Mouse (Mus musculus) liver, embryonic 16.5 days (tissue): ENCODE results near the gene Snx29. TPM values are rescaled to one million over a fixed set of nuclear protein-coding genes. Genes with fewer than 3 reads are reported as not detected.
"Not testable (repeated sequence)": the region's sequence is repeated elsewhere in the genome, so short reads cannot be mapped to it uniquely, and the experiment has no call there.

ENCODE experiments used
- ATAC-seq: fragments of 200-750 bp; cut with Nextera tagmentation; 2 replicates; pipeline ENCODE4 v1.8.0; 2017; ENCODE audit warnings: low read depth, mild to moderate bottlenecking, moderate number of reproducible peaks, moderate library complexity
- H3K27ac ChIP-seq: fragments of 300-500 bp; sonication (generic); 2 replicates; pipeline ENCODE4 v1.5.1; 2014; ENCODE audit warnings: mild to moderate bottlenecking, low read length
- H3K27me3 ChIP-seq: fragments of 300-500 bp; sonication (generic); 2 replicates; pipeline ENCODE4 v1.6.1; 2014; ENCODE audit warnings: low read depth, low read length, mixed read lengths; ENCODE audit not compliant: control insufficient read depth, insufficient read depth
- H3K36me3 ChIP-seq: fragments of 300-500 bp; sonication (generic); 2 replicates; pipeline ENCODE4 v1.6.1; 2014; ENCODE audit warnings: mild to moderate bottlenecking; ENCODE audit not compliant: control insufficient read depth, insufficient read depth
- H3K4me1 ChIP-seq: fragments of 300-500 bp; sonication (generic); 2 replicates; pipeline ENCODE4 v1.6.1; 2014; ENCODE audit warnings: low read depth, low read length, mixed read lengths; ENCODE audit not compliant: control insufficient read depth
- H3K4me2 ChIP-seq: fragments of 300-500 bp; sonication (generic); 2 replicates; pipeline ENCODE4 v1.6.1; 2014; ENCODE audit warnings: low read depth, low read length, mixed read lengths
- H3K4me3 ChIP-seq: fragments of 300-500 bp; sonication (generic); 2 replicates; pipeline ENCODE4 v1.5.1; 2014; ENCODE audit warnings: low read depth, mild to moderate bottlenecking, low read length
- H3K9ac ChIP-seq: fragments of 300-500 bp; sonication (generic); 2 replicates; pipeline ENCODE4 v1.6.1; 2014; ENCODE audit warnings: low read depth, low read length
- H3K9me3 ChIP-seq: fragments of 300-500 bp; sonication (generic); replicated peaks from 2 replicates; pipeline ENCODE4 v1.6.1; 2016; ENCODE audit warnings: low read length; ENCODE audit not compliant: control insufficient read depth
- WGBS: fragments of 180-500 bp; shearing (Covaris S2); extraction: QIAGEN DNeasy Blood & Tissue Kit; methylation state at CpG from one replicate; pipeline ENCODE4 v1.1.7; 2014; ENCODE audit not compliant: insufficient replicate concordance; 5-methylcytosine and 5-hydroxymethylcytosine counted together
- polyA plus RNA-seq: library from polyadenylated mRNA; unstranded; fragments of >200 nt; fragmentation: Nextera tagmentation; extraction: Ambion mirVana; gene quantifications from 2 replicates; pipeline ENCODE4 v1.2.1, GENCODE M21; 2015

The Snx29 gene
- polyA plus RNA-seq, 1 experiment from 2014 or later: 4.6 TPM

DNA sequence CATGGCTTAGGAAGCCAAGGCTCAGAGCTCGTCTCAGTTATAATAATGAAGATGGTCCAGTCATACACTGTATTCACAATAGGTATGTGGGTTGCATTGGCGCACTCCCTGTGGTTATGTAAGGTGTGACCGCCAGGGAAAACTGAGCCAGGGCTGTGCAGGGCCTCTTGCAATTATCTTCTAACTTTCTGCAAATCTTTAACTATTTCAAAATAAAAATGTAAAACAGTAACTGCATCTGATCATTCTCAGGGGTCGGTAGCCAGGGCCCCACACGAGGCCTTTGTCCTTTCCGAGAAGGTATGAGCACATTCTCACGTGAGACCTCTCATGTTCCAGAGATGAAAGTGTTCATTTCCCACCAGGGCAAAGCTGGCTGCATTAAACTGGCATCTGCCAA is 185.6 kb downstream of the Snx29 start:
- Histone ChIP-seq H3K27me3 (no peaks in the 10 kb centered on the region), H3K4me1 (no peaks in the 10 kb centered on the region), H3K9ac (no peak overlapping the region), H3K4me2 (no peak overlapping the region), H3K4me3 (no peak overlapping the region), H3K27ac (no peak overlapping the region), H3K9me3 (no peaks in the 10 kb centered on the region), H3K36me3 (no peaks in the 10 kb centered on the region)
- no peak for ATAC-seq
- WGBS: 74% methylated on average over 7 of the region's 7 CpGs

DNA sequence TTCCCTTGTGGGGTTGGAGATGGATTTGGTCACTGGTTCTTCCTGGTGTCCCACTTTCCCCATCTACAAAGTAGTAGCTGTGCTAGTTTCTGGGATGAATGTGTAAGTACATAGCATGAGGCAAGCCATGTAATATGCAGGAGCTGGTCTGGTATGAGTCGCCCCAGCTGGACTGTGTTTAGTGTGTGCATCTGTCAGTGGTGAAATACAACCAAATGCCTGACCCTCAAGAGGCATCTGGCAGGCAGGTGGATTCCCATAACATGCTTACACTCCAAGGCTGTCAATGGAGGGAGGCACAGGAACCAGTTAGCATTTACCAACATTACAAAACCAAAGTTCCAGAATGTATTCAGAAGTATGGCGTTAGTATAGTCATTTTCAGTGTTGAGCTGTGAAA is 187.7 kb downstream of the Snx29 start:
- Histone ChIP-seq H3K4me3 (no peak overlapping the region), H3K9ac (no peak overlapping the region), H3K36me3 (no peaks in the 10 kb centered on the region), H3K4me2 (no peak overlapping the region), H3K27ac (no peak overlapping the region), H3K9me3 (no peaks in the 10 kb centered on the region), H3K4me1 (no peaks in the 10 kb centered on the region), H3K27me3 (no peaks in the 10 kb centered on the region)
- no peak for ATAC-seq
- WGBS: 75% methylated on average over 2 of the region's 2 CpGs

DNA sequence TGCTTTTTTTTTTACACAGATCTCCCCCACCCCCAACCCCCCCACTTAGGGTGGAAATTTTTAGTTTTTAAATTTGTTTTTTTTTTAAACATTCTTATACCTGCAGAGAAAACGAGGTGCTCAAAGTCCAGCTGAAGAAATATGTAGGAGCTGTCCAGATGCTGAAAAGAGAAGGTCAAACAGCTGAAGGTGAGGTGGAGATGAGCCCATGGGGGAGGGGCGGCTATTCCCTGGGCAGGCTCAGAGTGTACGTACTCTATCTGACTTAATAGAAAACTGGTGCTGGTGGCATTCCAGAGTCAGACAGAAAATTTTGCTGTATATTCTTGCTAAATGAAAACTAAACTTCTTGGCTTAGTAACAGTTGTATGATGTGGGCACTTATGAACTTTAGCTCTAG is 188.1 kb downstream of the Snx29 start:
- no peak overlapping the region for H3K4me3 ChIP-seq
- 55% methylated on average over 3 of the region's 3 CpGs for WGBS
- no peaks in the 10 kb centered on the region for H3K36me3 ChIP-seq
- no peak overlapping the region for H3K4me2 ChIP-seq
- no peak for ATAC-seq
- no peak overlapping the region for H3K27ac ChIP-seq
- H3K4me1 ChIP-seq: no peaks in the 10 kb centered on the region
- H3K9me3 ChIP-seq: no peaks in the 10 kb centered on the region
- no peaks in the 10 kb centered on the region for H3K27me3 ChIP-seq
- no peak overlapping the region for H3K9ac ChIP-seq

DNA sequence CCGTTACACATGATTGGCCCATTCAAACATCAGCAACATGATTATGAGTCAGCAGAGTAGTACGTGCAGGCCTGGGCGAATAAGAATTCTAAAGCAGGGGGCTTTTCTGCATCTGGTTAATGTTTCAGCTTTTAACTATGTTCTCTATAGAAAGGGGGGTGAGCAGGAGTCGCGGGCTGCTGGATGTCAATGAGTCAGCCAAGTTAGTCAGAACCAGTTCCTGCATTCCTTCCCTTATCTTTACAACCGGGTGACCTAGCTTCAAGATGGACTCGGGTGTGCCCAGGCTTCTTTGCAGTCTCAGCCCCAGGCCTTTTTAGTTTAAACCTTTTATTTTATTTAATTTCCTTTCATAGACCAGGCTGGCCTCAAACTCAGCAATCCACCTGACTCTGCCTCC is 189.0 kb downstream of the Snx29 start:
- not testable (repeated sequence) for H3K4me1 ChIP-seq, H3K4me2 ChIP-seq, ATAC-seq, H3K9me3 ChIP-seq, H3K9ac ChIP-seq, H3K36me3 ChIP-seq, H3K27ac ChIP-seq, H3K27me3 ChIP-seq, H3K4me3 ChIP-seq
- WGBS: 60% methylated on average over 7 of the region's 7 CpGs

DNA sequence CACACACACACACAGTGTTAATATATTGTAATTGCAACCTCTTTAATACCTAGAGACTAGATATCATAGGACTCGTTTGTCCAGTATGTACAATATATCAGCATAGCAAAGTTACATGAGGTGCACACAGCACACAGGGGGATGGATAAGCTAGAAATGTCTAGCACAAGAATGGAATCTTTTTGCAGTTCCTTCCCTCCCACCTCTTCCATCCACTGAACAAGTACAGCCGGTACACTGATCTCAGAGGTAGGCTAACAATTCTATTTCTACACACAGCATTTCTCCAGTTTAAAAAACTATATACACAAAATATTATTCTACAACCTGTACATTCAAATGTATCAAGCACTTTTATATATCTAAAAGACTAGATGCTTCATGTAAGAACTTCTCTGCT is 194.0 kb downstream of the Snx29 start:
- ATAC-seq: no peak
- Histone ChIP-seq H3K4me2 (no peak overlapping the region), H3K4me3 (no peak overlapping the region), H3K27ac (no peak overlapping the region), H3K9ac (no peak overlapping the region), H3K27me3 (no peaks in the 10 kb centered on the region), H3K9me3 (no peaks in the 10 kb centered on the region), H3K36me3 (no peaks in the 10 kb centered on the region), H3K4me1 (no peaks in the 10 kb centered on the region)
- WGBS: 70% methylated on average over 2 of the region's 2 CpGs

DNA sequence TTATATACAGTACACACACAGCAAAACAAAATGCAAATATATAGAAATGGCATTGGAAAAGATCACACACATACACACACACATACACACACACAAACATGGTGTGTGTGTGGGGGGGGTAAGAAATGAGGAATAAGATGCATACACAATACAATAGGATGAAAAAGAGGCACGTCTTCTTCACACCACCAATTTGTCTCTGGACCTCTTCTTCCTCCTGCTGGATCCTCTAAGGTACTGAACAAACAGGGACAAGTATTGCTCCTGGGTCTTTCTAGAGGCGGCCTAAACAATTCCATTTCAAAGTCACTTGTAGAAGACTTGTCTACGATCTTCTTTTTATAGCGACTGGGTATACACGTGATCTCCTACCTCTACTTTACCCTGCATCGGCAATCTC is 194.7 kb downstream of the Snx29 start:
- no peaks in the 10 kb centered on the region for H3K27me3 ChIP-seq
- H3K9me3 ChIP-seq: no peaks in the 10 kb centered on the region
- H3K4me1 ChIP-seq: no peaks in the 10 kb centered on the region
- no peak overlapping the region for H3K4me2 ChIP-seq
- no peak overlapping the region for H3K9ac ChIP-seq
- 81% methylated on average over 6 of the region's 6 CpGs for WGBS
- ATAC-seq: no peak
- no peak overlapping the region for H3K27ac ChIP-seq
- no peaks in the 10 kb centered on the region for H3K36me3 ChIP-seq
- H3K4me3 ChIP-seq: no peak overlapping the region

DNA sequence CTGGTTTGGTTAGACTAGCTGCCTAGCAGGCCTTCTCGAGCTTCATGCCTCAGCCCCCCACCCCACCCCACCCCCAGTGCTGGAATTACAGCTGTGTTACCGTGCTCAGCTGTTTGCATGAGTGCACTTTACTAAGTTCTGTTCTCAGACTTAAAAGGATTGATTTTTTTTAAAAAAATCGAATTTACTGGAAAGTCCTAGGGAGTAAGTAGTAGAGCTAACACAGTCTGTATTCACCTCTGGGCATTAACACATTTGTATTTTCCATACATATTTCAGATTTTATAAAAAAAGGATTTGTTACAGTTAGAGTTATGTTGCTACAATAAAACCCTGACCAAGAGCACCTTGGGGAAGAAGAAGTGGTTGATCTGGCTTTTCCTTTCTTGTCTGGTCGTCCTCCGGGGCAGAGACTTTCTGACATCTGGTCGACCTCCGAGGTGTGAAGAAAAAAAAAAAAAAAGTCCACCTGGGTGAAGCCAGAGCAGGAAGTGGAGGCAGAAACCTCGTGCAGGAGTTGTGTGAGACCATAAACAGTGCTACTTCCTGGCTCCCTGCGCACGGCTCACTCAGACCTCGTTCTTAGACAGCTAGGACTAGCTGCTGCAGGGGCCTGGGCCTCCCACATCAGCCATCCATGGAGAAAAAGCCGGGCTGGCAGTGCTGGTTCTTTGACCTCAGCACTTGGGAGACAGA is 196.2 kb downstream of the Snx29 start:
- no peaks in the 10 kb centered on the region for H3K4me1 ChIP-seq
- no peak overlapping the region for H3K4me3 ChIP-seq
- H3K4me2 ChIP-seq: no peak overlapping the region
- H3K27ac ChIP-seq: no peak overlapping the region
- no peaks in the 10 kb centered on the region for H3K27me3 ChIP-seq
- H3K36me3 ChIP-seq: no peaks in the 10 kb centered on the region
- no peak overlapping the region for H3K9ac ChIP-seq
- H3K9me3 ChIP-seq: no peaks in the 10 kb centered on the region
- no peak for ATAC-seq
- 50% methylated on average over 12 of the region's 12 CpGs for WGBS

DNA sequence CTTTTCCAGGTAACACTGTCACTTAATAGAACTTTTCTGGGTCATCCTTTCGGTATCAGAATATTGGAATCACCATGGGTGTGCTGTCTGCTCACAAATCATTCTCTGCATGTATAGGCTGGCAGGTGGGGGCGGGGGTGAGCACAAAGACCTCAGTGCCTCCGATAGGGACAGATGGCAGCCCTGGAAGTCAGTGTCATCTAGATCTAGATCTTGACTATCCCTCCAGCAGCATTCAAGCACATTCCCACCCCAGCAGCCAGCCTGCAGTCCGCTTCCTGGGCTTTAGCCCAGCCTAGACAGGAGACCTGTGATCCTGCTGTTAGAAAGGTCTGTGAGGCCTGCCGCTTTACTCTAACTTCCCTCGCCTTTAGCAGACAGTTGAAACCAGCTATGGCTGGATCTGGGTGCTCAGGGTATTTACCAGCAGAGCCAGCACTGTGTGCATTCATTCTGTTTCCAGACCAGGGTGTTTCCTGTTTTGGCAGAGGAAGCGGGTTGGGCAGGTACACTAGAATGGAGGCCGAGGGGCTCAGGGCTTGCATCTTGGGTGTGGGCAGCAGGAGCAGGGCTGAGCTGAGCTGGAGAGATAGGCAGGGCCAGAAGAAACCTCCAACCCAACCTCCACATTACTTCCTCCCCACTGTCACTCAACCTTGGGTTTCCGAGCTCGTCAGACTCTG is 203.5 kb downstream of the Snx29 start:
- WGBS: 23% methylated on average over 10 of the region's 10 CpGs
- Histone ChIP-seq H3K4me2 (peak overlapping the region; percentile 16; the same call in 1 of the 2 replicates), H3K9me3 (no peaks in the 10 kb centered on the region), H3K27ac (peak overlapping the region; percentile 23; the same call in 1 of the 2 replicates), H3K9ac (no peak overlapping the region), H3K36me3 (no peaks in the 10 kb centered on the region), H3K27me3 (no peaks in the 10 kb centered on the region), H3K4me1 (peaks cover 5% of the 10 kb centered on the region), H3K4me3 (no peak overlapping the region)
- 0 out of 2 replicates have a peak, but pooled peaks have one; percentile 56 for ATAC-seq

DNA sequence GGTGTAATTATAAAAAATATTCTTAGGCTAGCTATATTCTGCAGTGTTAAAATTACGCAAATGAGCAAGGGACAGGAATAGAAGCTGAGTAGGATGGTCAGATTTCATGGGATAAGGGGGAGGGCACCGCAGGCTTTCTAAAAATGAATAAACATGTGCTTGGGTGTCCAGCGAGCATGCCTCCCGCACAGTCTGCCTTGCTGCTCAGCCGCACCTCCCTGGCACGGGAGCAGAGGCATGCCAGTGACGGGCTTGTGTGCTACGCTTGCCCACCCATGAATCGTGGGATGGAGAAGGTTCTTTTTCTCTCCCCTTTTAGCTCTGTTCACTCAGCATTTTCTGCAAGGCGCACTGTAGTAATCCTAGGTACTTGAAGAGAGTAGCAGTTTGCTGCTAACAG is 204.3 kb downstream of the Snx29 start:
- 59% methylated on average over 10 of the region's 10 CpGs for WGBS

More for the DNA sequence above, 204.3 kb downstream of the Snx29 start:
- Histone ChIP-seq H3K27ac (no peak overlapping the region), H3K36me3 (no peaks in the 10 kb centered on the region), H3K9me3 (no peaks in the 10 kb centered on the region), H3K9ac (no peak overlapping the region), H3K27me3 (no peaks in the 10 kb centered on the region), H3K4me3 (no peak overlapping the region), H3K4me1 (peaks cover 5% of the 10 kb centered on the region), H3K4me2 (no peak overlapping the region)
- ATAC-seq: no peak
